Mouse (Mus musculus) cerebellum, adult 2 months (tissue): ENCODE measurements around the gene Cdk6. TPM values are rescaled to one million over a fixed set of nuclear protein-coding genes. Genes with fewer than 3 reads are reported as not detected.

Experiments used
- DNase-seq, 2 experiments: peaks; one replicate each; pipeline ENCODE4 v3.0.0; 2021
- H3K27ac ChIP-seq: fragments of 200-500 bp; 2 replicates; pipeline ENCODE4 v1.5.1; 2012; ENCODE audit warnings: low read length, control low read depth, inconsistent platforms; ENCODE audit not compliant: insufficient read depth
- H3K27me3 ChIP-seq: fragments of 200-500 bp; 2 replicates; pipeline ENCODE4 v1.6.1; 2012; ENCODE audit warnings: inconsistent platforms, mild to moderate bottlenecking, low read length, moderate library complexity; ENCODE audit not compliant: control insufficient read depth, insufficient read depth
- H3K4me1 ChIP-seq: fragments of 200-500 bp; 2 replicates; pipeline ENCODE4 v1.6.1; 2011; ENCODE audit warnings: low read length; ENCODE audit not compliant: control insufficient read depth, insufficient read depth
- H3K4me3 ChIP-seq: fragments of 200-500 bp; replicated peaks from 2 replicates; pipeline ENCODE3; 2011; ENCODE audit warnings: mild to moderate bottlenecking, low read depth, low read length, control low read depth; ENCODE audit not compliant: insufficient read depth
- CTCF ChIP-seq: fragments of 200-500 bp; IDR thresholded peaks from 2 replicates; pipeline ENCODE4 v1.5.1; 2011; ENCODE audit warnings: low read depth, mild to moderate bottlenecking, control low read depth, low read length, moderate library complexity, borderline replicate concordance; ENCODE audit not compliant: insufficient read depth
- POLR2A ChIP-seq: fragments of 200-500 bp; IDR thresholded peaks from 2 replicates; pipeline ENCODE4 v1.6.1; 2011; ENCODE audit warnings: low read length, control low read depth, borderline replicate concordance; ENCODE audit not compliant: insufficient read depth
- WGBS: fragments of 180-500 bp; shearing (Covaris S2); methylation state at CpG from one replicate; pipeline ENCODE4 v1.1.7; 2018; 5-methylcytosine and 5-hydroxymethylcytosine counted together
- polyA plus RNA-seq: library from polyadenylated mRNA; depleted of rRNA; stranded (reverse); fragments of >200 nt; gene quantifications from 2 replicates; pipeline ENCODE4 v1.2.3, GENCODE M21; 2012

The Cdk6 gene
- polyA plus RNA-seq, 1 experiment: 0.39 TPM

- Histone ChIP-seq H3K4me3 (no peak overlapping the region), H3K27me3 (no peaks in the 10 kb centered on the region), H3K4me1 (no peaks in the 10 kb centered on the region), H3K27ac (no peak overlapping the region)
- DNase-seq: no peak
- no peak for TF ChIP-seq POLR2A
- TF ChIP-seq CTCF: no peak
- WGBS: 97% methylated on average over 5 of the region's 5 CpGs
Observed at GRCm38 (mm10) chr5:3483054-3483722, 141.9 kb downstream of the Cdk6 start.

- WGBS: 83% methylated on average over 7 of the region's 7 CpGs
Observed at GRCm38 (mm10) chr5:3486579-3487282, 145.4 kb downstream of the Cdk6 start.

GRCm38 (mm10) chr5:3488146-3488774, 147.0 kb downstream of the Cdk6 start:
- H3K27ac ChIP-seq: no peak overlapping the region
- 83% methylated on average over 16 of the region's 16 CpGs for WGBS
- no peaks in the 10 kb centered on the region for H3K27me3 ChIP-seq
- no peak for TF ChIP-seq POLR2A
- TF ChIP-seq CTCF: no peak
- H3K4me1 ChIP-seq: no peaks in the 10 kb centered on the region
- no peak overlapping the region for H3K4me3 ChIP-seq
- DNase-seq: no peak

More at GRCm38 (mm10) chr5:3486579-3487282, 145.4 kb downstream of the Cdk6 start:
- H3K4me1 ChIP-seq: no peaks in the 10 kb centered on the region
- H3K27me3 ChIP-seq: no peaks in the 10 kb centered on the region
- no peak for DNase-seq
- no peak overlapping the region for H3K4me3 ChIP-seq
- no peak overlapping the region for H3K27ac ChIP-seq
- TF ChIP-seq POLR2A: no peak
- TF ChIP-seq CTCF: no peak

- 93% methylated on average over 3 of the region's 3 CpGs for WGBS
- Histone ChIP-seq H3K27ac (no peak overlapping the region), H3K27me3 (no peaks in the 10 kb centered on the region), H3K4me3 (no peak overlapping the region), H3K4me1 (no peaks in the 10 kb centered on the region)
- DNase-seq: no peak
- TF ChIP-seq CTCF: no peak
- no peak for TF ChIP-seq POLR2A
Observed at GRCm38 (mm10) chr5:3490358-3490757, 149.1 kb downstream of the Cdk6 start.

- no peaks in the 10 kb centered on the region for H3K27me3 ChIP-seq
- 27% methylated on average over 9 of the region's 9 CpGs for WGBS
- no peaks in the 10 kb centered on the region for H3K4me1 ChIP-seq
- no peak for DNase-seq
- H3K27ac ChIP-seq: no peak overlapping the region
- TF ChIP-seq POLR2A (no peak), CTCF (no peak)
- no peak overlapping the region for H3K4me3 ChIP-seq
Observed at GRCm38 (mm10) chr5:3491084-3491483, 149.8 kb downstream of the Cdk6 start.

- Histone ChIP-seq H3K27me3 (no peaks in the 10 kb centered on the region), H3K4me3 (no peak overlapping the region), H3K4me1 (no peaks in the 10 kb centered on the region), H3K27ac (no peak overlapping the region)
- no peak for TF ChIP-seq POLR2A
- TF ChIP-seq CTCF: no peak
- DNase-seq: no peak
- 79% methylated on average over 5 of the region's 5 CpGs for WGBS
Observed at GRCm38 (mm10) chr5:3491883-3492282, 150.6 kb downstream of the Cdk6 start.

GRCm38 (mm10) chr5:3492776-3493636, 151.7 kb downstream of the Cdk6 start:
- no peaks in the 10 kb centered on the region for H3K27me3 ChIP-seq
- 96% methylated on average over 13 of the region's 13 CpGs for WGBS
- no peak for TF ChIP-seq POLR2A
- TF ChIP-seq CTCF: no peak
- H3K4me1 ChIP-seq: no peaks in the 10 kb centered on the region
- H3K4me3 ChIP-seq: no peak overlapping the region
- DNase-seq: no peak
- H3K27ac ChIP-seq: no peak overlapping the region
